Mouse (Mus musculus) layer of hippocampus, postnatal 10 days (tissue): ENCODE results near the gene Wfdc8. TPM values are rescaled to one million over a fixed set of nuclear protein-coding genes. Genes with fewer than 3 reads are reported as not detected.

Experiments used
- DNase-seq, 2 experiments: peaks; one replicate each; pipeline ENCODE4 v3.0.0; 2021; ENCODE audit warnings: low spot score in 2 of 2
- total RNA-seq, 2 experiments: library from RNA; stranded (reverse); gene quantifications; 2 replicates each; pipeline ENCODE4 v1.2.3; 2021

The Wfdc8 gene
- total RNA-seq, 2 experiments from 2014 or later = not detected

GRCm38 (mm10) chr2:164563339-164564038 is 49.9 kb downstream of the Wfdc8 start:
- peak; percentile 31 to 63 for DNase-seq

GRCm38 (mm10) chr2:164562391-164563188 is 50.8 kb downstream of the Wfdc8 start, which contains the start of gene Wfdc2:
Gene Wfdc2, plus strand, starts transcription at chr2:164562413.
- no peak for DNase-seq

GRCm38 (mm10) chr2:164560106-164560505 is 53.3 kb downstream of the Wfdc8 start:
- DNase-seq = no peak

- no peak for DNase-seq
Observed at GRCm38 (mm10) chr2:164558991-164559645, 54.3 kb downstream of the Wfdc8 start.

- no peak for DNase-seq
Observed at GRCm38 (mm10) chr2:164558426-164558825, 55.0 kb downstream of the Wfdc8 start.

GRCm38 (mm10) chr2:164551502-164551901 is 61.9 kb downstream of the Wfdc8 start:
- DNase-seq = no peak

- DNase-seq = no peak
Observed at GRCm38 (mm10) chr2:164550895-164551269, 62.5 kb downstream of the Wfdc8 start.

GRCm38 (mm10) chr2:164549963-164550894 is 63.2 kb downstream of the Wfdc8 start:
- DNase-seq = peak in 1 of 2 experiments; percentile 14

- no peak for DNase-seq
Observed at GRCm38 (mm10) chr2:164549338-164549737, 64.1 kb downstream of the Wfdc8 start.

Other genes starting within 250 kb of the Wfdc8 start
- 1 to 10 TPM; 1.0 to 1.4 TPM for gene Slpi, start 224.5 kb downstream of the Wfdc8 start, total RNA-seq
- under 1 TPM; 0.38 to 0.48 TPM for gene Rbpjl, start 210.5 kb downstream of the Wfdc8 start, total RNA-seq
- 10 to 100 TPM; 20.4 to 25.9 TPM for gene Matn4, start 208.5 kb downstream of the Wfdc8 start, total RNA-seq
- 10 to 100 TPM; 74.2 to 83.4 TPM for gene Sdc4, start 169.7 kb downstream of the Wfdc8 start, total RNA-seq
- gene Sys1, start 156.7 kb downstream of the Wfdc8 start, total RNA-seq = 10 to 100 TPM; 43.9 to 45.8 TPM
- 10 to 100 TPM in 1 of 2 experiments, 1 to 10 TPM in 1; 4.1 to 17.9 TPM for gene Gm20458, start 152.7 kb downstream of the Wfdc8 start, total RNA-seq
- not detected for gene Trp53tg5, start 139.9 kb downstream of the Wfdc8 start, total RNA-seq
- 10 to 100 TPM; 58.9 to 61.0 TPM for gene Dbndd2, start 127.5 kb downstream of the Wfdc8 start, total RNA-seq
- gene Pigt, start 116.1 kb downstream of the Wfdc8 start, total RNA-seq = 100 to 1,000 TPM; 106 to 109 TPM
- under 1 TPM in 1 of 2 experiments, not detected in 1; 0.73 TPM for gene Wfdc2, start 51.2 kb downstream of the Wfdc8 start, total RNA-seq
- not detected for gene Spint3, start 40.2 kb downstream of the Wfdc8 start, total RNA-seq
- 1 to 10 TPM in 1 of 2 experiments, under 1 TPM in 1; 0.78 to 2.2 TPM for gene Wfdc6a, start 28.2 kb downstream of the Wfdc8 start, total RNA-seq
- gene Eppin, start 20.0 kb downstream of the Wfdc8 start, total RNA-seq = not detected
- not detected for gene Wfdc6b, start 104 bp downstream of the Wfdc8 start, total RNA-seq
- gene Wfdc16, start 25.2 kb upstream of the Wfdc8 start, total RNA-seq = not detected
- gene Wfdc10, start 42.4 kb upstream of the Wfdc8 start, total RNA-seq = not detected
- gene Wfdc9, start 43.0 kb upstream of the Wfdc8 start, total RNA-seq = not detected
- not detected for gene Wfdc11, start 60.5 kb upstream of the Wfdc8 start, total RNA-seq
- not detected for gene Wfdc13, start 71.5 kb upstream of the Wfdc8 start, total RNA-seq
- gene Spint4, start 84.9 kb upstream of the Wfdc8 start, total RNA-seq = not detected
- not detected for gene Spint5, start 101.7 kb upstream of the Wfdc8 start, total RNA-seq
- 1 to 10 TPM in 1 of 2 experiments, under 1 TPM in 1; 0.87 to 1.4 TPM for gene Wfdc3, start 132.3 kb upstream of the Wfdc8 start, total RNA-seq
- 10 to 100 TPM; 41.9 to 46.0 TPM for gene Dnttip1, start 132.4 kb upstream of the Wfdc8 start, total RNA-seq
- gene Ube2c, start 156.3 kb upstream of the Wfdc8 start, total RNA-seq = 1 to 10 TPM; 6.9 to 8.3 TPM
- gene Tnnc2, start 166.3 kb upstream of the Wfdc8 start, total RNA-seq = not detected
- 10 to 100 TPM; 41.3 to 43.6 TPM for gene Snx21, start 172.2 kb upstream of the Wfdc8 start, total RNA-seq
- gene Acot8, start 191.3 kb upstream of the Wfdc8 start, total RNA-seq = 10 to 100 TPM; 24.1 to 28.6 TPM
- 1 to 10 TPM; 8.9 to 9.4 TPM for gene Zswim3, start 191.5 kb upstream of the Wfdc8 start, total RNA-seq
- gene Zswim1, start 209.1 kb upstream of the Wfdc8 start, total RNA-seq = 10 to 100 TPM; 18.5 to 18.7 TPM
- 1 to 10 TPM in 1 of 2 experiments, not detected in 1; 1.6 TPM for gene Spata25, start 214.9 kb upstream of the Wfdc8 start, total RNA-seq
- gene Ctsa, start 219.2 kb upstream of the Wfdc8 start, total RNA-seq = 10 to 100 TPM; 70.8 to 76.9 TPM
- gene Neurl2, start 219.8 kb upstream of the Wfdc8 start, total RNA-seq = 1 to 10 TPM; 3.5 to 4.7 TPM
- gene Pltp, start 244.1 kb upstream of the Wfdc8 start, total RNA-seq = 10 to 100 TPM; 72.9 to 79.2 TPM